Mouse (Mus musculus) stomach, postnatal 0 days (tissue): Measurements from ENCODE around the gene Esr2.

Source experiments
- CTCF ChIP-seq: IDR thresholded peaks from 2 replicates; pipeline ENCODE4 v1.5.1; 2016; ENCODE audit warnings: antibody characterized with exemption, low read depth, mild to moderate bottlenecking, moderate library complexity
- EP300 ChIP-seq: optimal IDR thresholded peaks from 2 replicates; pipeline ENCODE3; 2016; ENCODE audit warnings: antibody characterized with exemption

DNA sequence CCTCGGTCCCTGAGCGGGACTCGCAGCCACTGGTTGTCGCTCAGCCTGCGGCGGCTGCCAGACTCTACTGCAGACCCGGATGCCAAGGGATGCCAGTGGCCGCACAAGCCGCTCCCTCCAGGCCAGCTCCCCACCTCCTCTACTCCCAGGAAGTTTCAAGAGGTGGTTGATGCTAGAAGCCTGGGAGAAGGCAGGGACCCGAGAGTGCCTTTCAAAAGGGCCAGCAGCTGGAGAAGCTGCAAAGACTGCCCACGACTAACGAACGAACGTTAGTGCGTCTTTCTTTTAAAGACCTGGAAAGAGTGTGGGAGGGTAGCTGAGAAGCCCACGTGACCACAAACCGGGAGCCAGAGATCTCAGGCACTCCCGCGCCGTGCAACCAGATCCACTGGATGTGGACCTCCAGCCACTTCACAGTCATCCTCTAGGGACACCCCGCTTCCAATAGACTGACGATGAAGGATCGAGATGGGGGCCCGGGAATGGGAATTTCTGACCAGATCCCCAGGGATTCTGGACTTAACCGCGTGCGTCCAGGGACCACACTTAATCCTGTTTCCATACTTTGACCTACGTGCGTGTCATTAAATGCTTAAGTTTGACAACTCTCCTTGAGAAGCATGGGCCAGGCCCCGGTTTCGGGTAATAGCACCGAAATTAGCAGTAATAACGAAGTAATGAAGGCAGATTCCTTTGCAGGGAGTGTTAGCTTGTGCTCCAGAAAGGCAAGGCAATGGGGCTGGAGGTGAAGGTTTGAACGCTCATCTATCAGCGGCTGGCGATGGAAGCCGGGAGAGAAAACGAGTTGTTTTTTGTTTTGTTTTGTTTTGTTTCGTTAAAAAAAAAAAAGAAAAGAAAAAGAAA lies at the start of gene Esr2:
- TF ChIP-seq CTCF (no peak), EP300 (no peak)
